Mouse (Mus musculus) adipocyte (in vitro differentiated cells): Measurements from ENCODE around the gene Npc2.

Source experiments
- DNase-seq: peaks from one replicate; pipeline ENCODE4 v3.0.0-alpha.2; 2016; ENCODE audit warnings: low spot score

Npc2 gene

GRCm38 (mm10) chr12:84772726-84773441, at the start of gene Npc2, which contains the start of gene Isca2:
Npc2 (minus strand) TSS chr12:84773152.
Isca2 (plus strand) TSS chr12:84773251.
- peak; percentile 99 for DNase-seq

GRCm38 (mm10) chr12:84819236-84820168, 46.5 kb upstream of the Npc2 start:
- DNase-seq = peak; percentile 53

GRCm38 (mm10) chr12:84818496-84818895, 45.5 kb upstream of the Npc2 start:
- no peak for DNase-seq

GRCm38 (mm10) chr12:84814663-84815325, 41.8 kb upstream of the Npc2 start:
- DNase-seq = peak; percentile 80

- DNase-seq = no peak
Observed at GRCm38 (mm10) chr12:84813773-84814172, 40.8 kb upstream of the Npc2 start.

GRCm38 (mm10) chr12:84812004-84812403, 39.1 kb upstream of the Npc2 start:
- peak; percentile 71 for DNase-seq

GRCm38 (mm10) chr12:84811510-84811909, 38.6 kb upstream of the Npc2 start:
- peak; percentile 60 for DNase-seq

- DNase-seq = no peak
Observed at GRCm38 (mm10) chr12:84810810-84811209, 37.9 kb upstream of the Npc2 start.

- no peak for DNase-seq
Observed at GRCm38 (mm10) chr12:84809033-84809432, 36.1 kb upstream of the Npc2 start.

- no peak for DNase-seq
Observed at GRCm38 (mm10) chr12:84807351-84807750, 34.4 kb upstream of the Npc2 start.

- peak; percentile 83 for DNase-seq
Observed at GRCm38 (mm10) chr12:84806726-84807125, 33.8 kb upstream of the Npc2 start.

GRCm38 (mm10) chr12:84806010-84806409, 33.1 kb upstream of the Npc2 start:
- no peak for DNase-seq

- peak; percentile 46 for DNase-seq
Observed at GRCm38 (mm10) chr12:84805228-84805842, 32.4 kb upstream of the Npc2 start.

- DNase-seq = no peak
Observed at GRCm38 (mm10) chr12:84802625-84803024, 29.7 kb upstream of the Npc2 start.

GRCm38 (mm10) chr12:84801532-84802110, 28.7 kb upstream of the Npc2 start:
- DNase-seq = peak; percentile 91

- peak; percentile 93 for DNase-seq
Observed at GRCm38 (mm10) chr12:84800419-84800818, 27.5 kb upstream of the Npc2 start.

- DNase-seq = no peak
Observed at GRCm38 (mm10) chr12:84799086-84799485, 26.1 kb upstream of the Npc2 start.

GRCm38 (mm10) chr12:84794647-84795046, 21.7 kb upstream of the Npc2 start:
- DNase-seq = no peak

GRCm38 (mm10) chr12:84792629-84793028, 19.7 kb upstream of the Npc2 start:
- DNase-seq = no peak

GRCm38 (mm10) chr12:84790853-84791252, 17.9 kb upstream of the Npc2 start:
- no peak for DNase-seq

- DNase-seq = no peak
Observed at GRCm38 (mm10) chr12:84786091-84786490, 13.1 kb upstream of the Npc2 start.
